In the genomic region with DNA sequence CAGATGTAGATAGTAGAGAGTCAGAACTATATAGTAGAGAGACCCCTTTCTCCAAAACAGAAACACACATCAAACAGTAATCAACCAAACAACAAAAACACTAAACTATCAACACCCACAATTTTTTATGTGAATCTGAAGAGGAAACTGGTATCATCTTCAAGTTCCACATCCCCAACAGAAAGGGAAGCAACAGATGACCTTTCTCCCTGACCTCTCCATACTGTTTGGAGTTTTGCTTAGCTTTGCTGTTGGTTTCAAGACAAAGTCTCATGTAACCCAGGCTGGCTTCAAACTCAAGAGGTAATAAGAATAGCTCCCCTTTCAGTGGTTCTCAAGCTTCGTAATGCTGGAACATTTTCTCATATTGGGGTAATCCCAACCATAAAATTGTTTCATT, we compare ENCODE assay signal across 25 mouse cellular contexts. TPM values are rescaled to one million over a fixed set of nuclear protein-coding genes. Genes with fewer than 3 reads are reported as not detected.
"Had no signal": no experiment of that assay in that cellular context is flagged by ENCODE, and none has a peak within 500 bp of the region (broad histone marks: within the 10 kb centered on the region; RNA-seq: fewer than 3 reads in every experiment).

No protein-coding gene starts in this region.

RNA-seq across cellular contexts. Expression of a gene that starts 6.1 kb away (rescaled TPM):
- total RNA-seq: left cerebral cortex, adult 18-20 months; left cerebral cortex, adult 2 months; left cerebral cortex, adult 8-10 months; left cerebral cortex, postnatal 10 days; left cerebral cortex, postnatal 14 days; left cerebral cortex, postnatal 25 days; left cerebral cortex, postnatal 36 days; left cerebral cortex, postnatal 4 days; megakaryocyte-erythroid progenitor cell, adult 5-6 weeks; midbrain, postnatal 0 days had no signal
- polyA plus RNA-seq: limb, embryonic 10.5 days; limb, embryonic 12.5 days; limb, embryonic 13.5 days; midbrain, embryonic 10.5 days; midbrain, embryonic 11.5 days; midbrain, embryonic 12.5 days; midbrain, embryonic 13.5 days; midbrain, embryonic 14.5 days; midbrain, embryonic 15.5 days; midbrain, embryonic 16.5 days; midbrain, postnatal 0 days; myocyte; neural tube, embryonic 11.5 days; neural tube, embryonic 12.5 days had no signal

RNA-seq across cellular contexts. Expression of a gene that starts 7.6 kb away (rescaled TPM):
- total RNA-seq: left cerebral cortex, adult 2 months; left cerebral cortex, adult 8-10 months; left cerebral cortex, postnatal 10 days; left cerebral cortex, postnatal 14 days; left cerebral cortex, postnatal 25 days; left cerebral cortex, postnatal 36 days; left cerebral cortex, postnatal 4 days; megakaryocyte-erythroid progenitor cell, adult 5-6 weeks; midbrain, postnatal 0 days had no signal
- polyA plus RNA-seq: limb, embryonic 10.5 days; limb, embryonic 11.5 days; limb, embryonic 12.5 days; midbrain, embryonic 10.5 days; midbrain, embryonic 11.5 days; midbrain, embryonic 12.5 days; midbrain, embryonic 13.5 days; midbrain, embryonic 15.5 days; midbrain, embryonic 16.5 days; myocyte; neural tube, embryonic 11.5 days; neural tube, embryonic 12.5 days had no signal

RNA-seq across cellular contexts. Expression of a gene that starts 27.9 kb away (rescaled TPM):
- total RNA-seq: megakaryocyte-erythroid progenitor cell, adult 5-6 weeks; midbrain, postnatal 0 days had no signal
- polyA plus RNA-seq: midbrain, embryonic 15.5 days had no signal

RNA-seq across cellular contexts. Expression of a gene that starts 57.4 kb away (rescaled TPM):
- total RNA-seq: left cerebral cortex, postnatal 10 days; left cerebral cortex, postnatal 4 days; megakaryocyte progenitor cell, adult 5-6 weeks; megakaryocyte-erythroid progenitor cell, adult 5-6 weeks; midbrain, postnatal 0 days had no signal
- polyA plus RNA-seq: limb, embryonic 10.5 days; limb, embryonic 11.5 days; limb, embryonic 12.5 days; limb, embryonic 13.5 days; midbrain, embryonic 10.5 days; midbrain, embryonic 11.5 days; midbrain, embryonic 12.5 days; midbrain, embryonic 13.5 days; midbrain, embryonic 14.5 days; midbrain, embryonic 15.5 days; midbrain, embryonic 16.5 days; midbrain, postnatal 0 days; neural tube, embryonic 12.5 days had no signal
